Mouse (Mus musculus): ENCODE data around the gene Cdc42bpg.

GRCm38 (mm10) chr19:6339191-6339590, 32.9 kb downstream of the Cdc42bpg start:
- TF ChIP-seq POLR2A (IDR thresholded peaks at IDR 0.05; ENCODE audit: extremely low read depth, insufficient read depth, low read length) (no peak), CTCF (IDR thresholded peaks at IDR 0.05; ENCODE audit: extremely low read depth, insufficient read depth, low read length) (no peak)
